Mouse (Mus musculus): ENCODE measurements around the gene Arsb. TPM values are rescaled to one million over a fixed set of nuclear protein-coding genes. Genes with fewer than 3 reads are reported as not detected.

Arsb gene
- total RNA-seq, 2 experiments from 2014 or later: 8.7 to 41.9 TPM

- ATAC-seq (replicated peaks; ENCODE audit: low FRiP score, poor library complexity, severe bottlenecking): no peak
These were observed 67.2 kb downstream of the Arsb start for GRCm38 (mm10) chr13:93838431-93839136.

GRCm38 (mm10) chr13:93839137-93839630 is 67.8 kb downstream of the Arsb start:
- ATAC-seq (replicated peaks; ENCODE audit: low FRiP score, poor library complexity, severe bottlenecking): no peak

- no peak for ATAC-seq (replicated peaks; ENCODE audit: low FRiP score, poor library complexity, severe bottlenecking)
These were observed 68.3 kb downstream of the Arsb start for GRCm38 (mm10) chr13:93839721-93840120.

- ATAC-seq (replicated peaks; ENCODE audit: low FRiP score, poor library complexity, severe bottlenecking): no peak
These were observed 68.7 kb downstream of the Arsb start for GRCm38 (mm10) chr13:93840146-93840545.

DNA sequence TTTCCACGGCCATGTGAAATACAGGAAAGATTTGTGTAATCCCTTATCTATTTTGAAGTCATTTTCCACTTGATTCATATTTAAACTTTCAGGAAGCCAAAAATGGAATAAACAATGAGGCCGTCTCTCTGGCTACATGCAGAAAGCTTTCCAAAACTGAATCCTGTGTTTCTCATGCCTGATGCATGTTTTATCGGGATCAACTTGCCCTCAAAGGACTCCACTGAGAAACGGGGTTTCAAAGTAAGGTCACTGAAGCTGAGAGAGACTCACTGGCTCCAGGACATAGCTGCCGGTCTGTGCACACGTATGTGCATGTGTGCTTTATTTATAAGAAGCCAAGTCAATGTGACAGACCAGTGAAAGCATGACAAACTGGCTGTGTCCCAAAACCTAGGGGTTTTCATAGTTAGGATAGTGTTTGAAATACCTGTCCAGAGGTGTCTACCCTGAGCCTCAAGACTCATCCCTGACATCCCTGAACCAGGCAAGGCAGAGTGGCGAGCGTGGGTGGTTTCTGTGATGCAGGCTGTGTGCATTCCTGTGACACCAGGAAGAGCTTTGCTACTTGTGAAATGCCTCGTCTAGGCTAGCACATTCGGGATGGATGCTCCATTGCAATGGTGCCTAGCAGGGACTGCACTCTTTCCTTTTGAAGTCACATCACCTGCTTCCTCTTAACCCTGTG is 75.5 kb downstream of the Arsb start:
- no peak for ATAC-seq (replicated peaks; ENCODE audit: low FRiP score, poor library complexity, severe bottlenecking)

DNA sequence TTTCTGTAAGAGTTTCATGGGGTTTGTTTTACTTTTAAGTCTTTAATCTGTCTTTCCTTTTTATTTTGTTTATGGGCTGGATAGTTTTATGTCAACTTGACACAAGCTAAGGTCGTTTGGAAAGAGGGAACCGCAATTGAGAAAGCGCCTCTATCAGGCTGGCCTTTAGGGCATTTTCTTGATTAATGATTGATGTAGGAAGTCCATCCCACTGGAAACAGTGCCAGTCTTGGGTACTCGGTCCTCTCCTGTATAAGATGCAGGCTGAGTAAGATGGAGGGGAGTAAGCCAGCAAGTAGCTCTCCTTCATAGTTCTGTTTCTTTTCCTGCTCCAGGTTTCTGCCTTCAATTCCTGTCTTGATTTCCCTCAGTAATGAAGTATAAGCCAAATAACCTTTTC is 76.2 kb downstream of the Arsb start:
- ATAC-seq (replicated peaks; ENCODE audit: low FRiP score, poor library complexity, severe bottlenecking): no peak

- no peak for ATAC-seq (replicated peaks; ENCODE audit: low FRiP score, poor library complexity, severe bottlenecking)
These were observed 77.2 kb downstream of the Arsb start for GRCm38 (mm10) chr13:93848615-93849014.

- ATAC-seq (replicated peaks; ENCODE audit: low FRiP score, poor library complexity, severe bottlenecking): no peak
These were observed 78.4 kb downstream of the Arsb start for GRCm38 (mm10) chr13:93849751-93850355.

- no peak for ATAC-seq (replicated peaks; ENCODE audit: low FRiP score, poor library complexity, severe bottlenecking)
These were observed 79.2 kb downstream of the Arsb start for GRCm38 (mm10) chr13:93850674-93851073.

- no peak for ATAC-seq (replicated peaks; ENCODE audit: low FRiP score, poor library complexity, severe bottlenecking)
These were observed 81.1 kb downstream of the Arsb start for GRCm38 (mm10) chr13:93852419-93853138.

DNA sequence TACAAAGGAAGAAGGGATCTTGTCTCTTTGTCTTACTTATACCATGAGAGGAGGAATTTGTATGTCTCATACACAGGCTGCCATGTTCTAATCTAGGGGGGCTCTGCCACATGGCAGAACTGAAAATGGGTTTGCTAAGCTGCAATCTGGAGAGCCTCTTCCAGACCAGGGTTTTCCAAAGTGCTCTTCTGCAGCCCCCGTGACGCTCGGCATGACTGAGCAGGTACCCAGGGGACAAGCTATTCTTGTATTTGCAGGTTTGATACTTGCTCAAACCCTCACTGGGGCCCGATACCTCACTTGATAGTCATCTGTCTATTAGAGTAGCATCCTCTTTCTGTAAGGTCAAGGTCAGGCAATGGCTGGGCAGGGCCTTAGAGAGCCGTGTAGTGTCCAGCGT is 82.3 kb downstream of the Arsb start:
- no peak for ATAC-seq (replicated peaks; ENCODE audit: low FRiP score, poor library complexity, severe bottlenecking)

DNA sequence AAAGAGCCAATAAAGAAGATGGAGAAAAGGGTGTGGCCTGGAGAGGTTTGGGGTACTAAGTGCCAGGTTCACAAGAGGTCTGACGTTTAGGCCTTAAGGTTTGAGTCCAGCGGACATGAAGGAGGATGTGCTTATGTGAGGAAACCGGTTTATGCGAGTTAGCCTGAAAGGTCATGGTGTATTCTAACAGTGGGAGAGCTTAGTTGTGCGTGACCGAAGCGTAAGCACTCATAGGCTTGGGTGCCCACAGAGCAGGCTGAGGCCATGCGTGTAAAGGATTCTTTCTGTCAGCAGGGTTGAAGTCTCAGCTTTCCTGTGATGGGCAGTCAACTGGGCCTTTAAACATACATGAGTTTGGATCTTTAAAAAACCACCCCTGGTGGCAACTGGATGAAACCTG is 82.9 kb downstream of the Arsb start:
- ATAC-seq (replicated peaks; ENCODE audit: low FRiP score, poor library complexity, severe bottlenecking): no peak

- no peak for ATAC-seq (replicated peaks; ENCODE audit: low FRiP score, poor library complexity, severe bottlenecking)
These were observed 83.6 kb downstream of the Arsb start for GRCm38 (mm10) chr13:93854966-93855562.

DNA sequence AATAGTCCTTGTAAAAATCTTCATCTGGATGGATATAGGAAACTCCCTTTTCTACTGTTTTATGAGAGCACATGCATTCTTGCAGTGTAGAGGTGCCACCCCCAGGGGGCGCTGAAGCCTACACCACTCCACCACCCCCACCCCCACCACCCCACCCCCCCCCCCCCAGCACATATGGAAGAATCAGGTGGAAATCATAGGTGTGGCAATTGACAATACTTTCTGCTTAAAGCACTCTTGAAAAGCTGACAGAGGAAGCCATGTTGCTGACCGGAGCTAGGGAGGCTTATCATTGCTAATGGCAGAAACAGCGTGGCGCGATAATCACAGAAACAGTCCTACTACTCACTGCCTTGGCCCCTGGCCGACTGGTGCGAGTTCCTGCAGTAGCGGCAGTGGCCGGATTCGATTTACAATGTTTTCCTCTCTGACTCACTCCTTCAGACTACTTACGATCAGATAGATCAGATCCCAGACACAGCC is 84.3 kb downstream of the Arsb start:
- ATAC-seq (replicated peaks; ENCODE audit: low FRiP score, poor library complexity, severe bottlenecking): no peak

DNA sequence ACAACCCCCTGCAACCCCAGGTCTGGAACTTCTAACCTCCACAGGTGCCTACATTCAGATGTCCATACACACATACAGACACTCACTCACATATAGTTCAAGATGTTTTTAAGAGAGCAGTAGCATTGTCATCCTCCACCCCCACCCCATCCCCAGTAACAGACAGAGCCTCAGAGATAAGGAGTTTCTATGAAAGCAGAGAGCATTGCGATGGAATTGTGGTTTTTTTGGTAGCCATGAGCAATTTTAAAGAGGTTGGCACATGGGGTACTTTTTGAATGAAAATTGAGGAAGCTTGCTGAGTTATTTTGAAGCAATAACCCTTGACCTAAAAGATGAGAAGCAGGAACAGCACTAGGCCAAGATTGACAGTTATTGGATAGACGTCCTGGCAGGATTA is 89.8 kb downstream of the Arsb start:
- ATAC-seq (replicated peaks; ENCODE audit: low FRiP score, poor library complexity, severe bottlenecking): no peak

DNA sequence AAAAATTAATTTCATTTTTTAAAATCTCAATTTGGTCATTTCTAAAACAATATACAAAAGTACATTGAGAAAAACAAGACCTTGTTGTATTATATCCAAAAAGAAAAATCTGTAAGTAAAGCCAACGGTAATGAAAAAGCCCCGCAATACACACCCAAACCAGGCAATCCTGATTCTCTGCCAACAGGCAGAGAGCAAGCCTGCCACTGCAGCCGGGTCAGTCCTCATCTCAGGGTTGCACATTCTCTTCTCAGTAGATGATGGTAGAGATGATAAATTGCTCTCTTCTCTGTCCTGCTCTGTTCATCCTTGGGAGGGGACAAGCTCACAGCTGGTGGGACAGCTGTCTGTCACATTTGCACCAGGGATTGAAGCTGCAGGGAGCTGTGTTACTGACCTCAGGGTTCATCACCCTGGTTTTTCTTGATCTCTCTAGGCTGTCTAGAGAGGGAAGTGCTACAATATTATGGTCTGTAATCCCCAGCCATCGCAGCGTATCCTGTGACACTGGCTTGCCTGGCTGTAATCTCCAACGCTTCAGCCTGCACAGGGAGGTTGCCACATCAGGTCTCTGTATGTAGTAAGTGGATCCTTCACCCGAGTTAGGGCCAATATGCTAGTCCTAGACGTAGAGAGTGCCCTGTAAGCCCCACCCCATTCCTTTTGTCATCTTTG is 92.8 kb downstream of the Arsb start:
- ATAC-seq (replicated peaks; ENCODE audit: low FRiP score, poor library complexity, severe bottlenecking): no peak

DNA sequence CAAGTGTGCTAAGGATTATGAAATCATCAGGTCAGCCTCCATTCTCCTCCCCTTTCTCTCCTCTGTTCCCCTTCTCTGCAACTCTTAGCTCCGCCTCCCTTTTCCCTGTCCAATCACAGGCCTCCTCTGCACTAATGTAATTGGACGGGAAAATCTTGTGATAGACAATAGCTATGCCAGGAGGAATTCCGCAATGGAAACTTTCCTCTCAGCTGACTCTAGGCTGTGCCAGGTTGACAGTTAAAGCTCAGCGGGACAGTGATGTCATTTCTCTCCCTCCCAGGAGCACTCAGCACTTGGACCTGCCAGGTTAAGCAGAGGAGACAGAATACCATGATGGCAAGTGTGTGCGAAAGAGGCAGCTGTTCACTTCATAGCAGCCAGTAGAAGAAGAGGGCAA is 95.2 kb downstream of the Arsb start:
- ATAC-seq (replicated peaks; ENCODE audit: low FRiP score, poor library complexity, severe bottlenecking): no peak

GRCm38 (mm10) chr13:93871681-93872080 is 100.3 kb downstream of the Arsb start:
- ATAC-seq (replicated peaks; ENCODE audit: low FRiP score, poor library complexity, severe bottlenecking): no peak

DNA sequence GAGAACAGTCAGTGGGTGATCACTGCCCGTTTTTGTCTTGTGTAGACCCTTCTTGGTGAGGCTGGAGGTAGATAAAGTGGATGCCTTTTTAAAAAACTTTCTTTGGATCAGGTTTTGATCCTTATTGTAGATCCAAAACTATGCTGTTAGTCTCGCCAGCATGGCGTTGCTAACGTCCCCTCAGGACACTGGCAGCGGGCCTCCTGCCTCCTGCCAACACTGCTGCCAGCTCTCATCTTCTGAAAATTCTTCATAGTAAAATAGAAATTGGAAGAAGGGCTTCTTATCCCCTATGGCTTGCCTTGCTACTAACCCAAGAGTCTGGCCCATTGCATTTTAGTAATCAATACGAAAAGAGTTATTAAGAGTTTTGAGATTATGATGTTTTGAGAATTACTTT is 101.2 kb downstream of the Arsb start:
- no peak for ATAC-seq (replicated peaks; ENCODE audit: low FRiP score, poor library complexity, severe bottlenecking)

All from erythroblast, adult 5-6 weeks (primary cell).